Comparison of ENCODE assay signal across 8 mouse cellular contexts in the genomic region with DNA sequence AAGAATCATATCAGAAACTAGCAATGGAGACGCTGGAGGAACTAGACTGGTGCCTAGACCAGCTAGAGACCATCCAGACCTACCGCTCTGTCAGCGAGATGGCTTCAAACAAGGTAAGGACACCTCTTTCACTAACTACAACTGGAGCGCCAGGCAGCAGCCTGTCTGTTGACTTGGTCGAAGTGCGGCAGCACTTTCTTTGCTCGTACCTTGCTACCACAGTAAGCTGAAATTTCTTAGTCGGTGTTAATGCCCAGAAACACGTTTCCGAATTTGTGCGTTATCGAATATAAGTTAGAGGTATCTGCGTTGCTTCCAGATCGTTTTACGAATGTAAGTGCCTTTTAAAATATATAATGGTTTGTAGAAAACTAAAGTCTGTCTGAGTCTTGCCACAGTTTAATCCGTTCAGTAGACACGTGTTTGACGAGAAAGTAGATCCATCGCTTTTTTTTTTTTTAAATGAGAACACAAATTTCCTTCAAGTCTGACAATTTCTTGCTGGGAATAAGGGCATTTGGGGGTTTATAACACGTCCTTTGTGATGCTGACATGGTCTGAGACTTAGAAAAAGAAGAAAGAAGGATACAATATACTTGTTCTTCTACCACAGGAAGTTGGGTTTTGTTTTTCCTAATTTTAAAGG.
A peak's percentile ranks its signal among the peaks of the same experiment; 100 is the strongest.
DNase-seq lines count a peak whose midpoint lies in the region; ATAC-seq lines count a peak whose summit lies in the region.

No protein-coding gene starts in this region.

- H3K36me3 ChIP-seq in lung, embryonic 16.5 days (ENCODE audit: control insufficient read depth, insufficient read depth, low read length) = no peaks in the 10 kb centered on the region
- H3K36me3 ChIP-seq in intestine, embryonic 14.5 days (ENCODE audit: control insufficient read depth, insufficient read depth, low read length) = no peaks in the 10 kb centered on the region
- no peaks in the 10 kb centered on the region for H3K36me3 ChIP-seq in midbrain, embryonic 10.5 days

- peaks cover 43% of the 10 kb centered on the region for H3K4me1 ChIP-seq in lung, embryonic 16.5 days (replicated peaks; ENCODE audit: control insufficient read depth, insufficient read depth, low read length)
- peaks cover 37% of the 10 kb centered on the region for H3K4me1 ChIP-seq in intestine, embryonic 14.5 days (replicated peaks; ENCODE audit: control insufficient read depth, insufficient read depth, low read length)
- H3K4me1 ChIP-seq in midbrain, embryonic 10.5 days = peaks cover 53% of the 10 kb centered on the region

- H3K27ac ChIP-seq in lung, embryonic 16.5 days (ENCODE audit: low read length) = peak overlapping the region; percentile 98
- H3K27ac ChIP-seq in intestine, embryonic 14.5 days (ENCODE audit: low read depth) = peak overlapping the region; percentile 86
- peak overlapping the region; percentile 81 for H3K27ac ChIP-seq in midbrain, embryonic 10.5 days (replicated peaks)

- peak overlapping the region; percentile 85 for H3K9ac ChIP-seq in lung, embryonic 16.5 days (ENCODE audit: low read length)
- peak overlapping the region; percentile 68 for H3K9ac ChIP-seq in intestine, embryonic 14.5 days (ENCODE audit: low read length)

- peak overlapping the region; percentile 87 for H3K4me2 ChIP-seq in lung, embryonic 16.5 days (ENCODE audit: low read depth, low read length)
- peak overlapping the region; percentile 75 for H3K4me2 ChIP-seq in intestine, embryonic 14.5 days (ENCODE audit: low read length)

- ATAC-seq in lung, embryonic 16.5 days (ENCODE audit: low read depth) = peak; percentile 18
- peak; percentile 12; the same call in 1 of the 2 replicates for ATAC-seq in intestine, embryonic 14.5 days (replicated peaks; ENCODE audit: low FRiP score, low TSS enrichment, low read depth)

- peak overlapping the region; percentile 71 for H3K4me3 ChIP-seq in lung, embryonic 16.5 days (ENCODE audit: low read length)
- H3K4me3 ChIP-seq in intestine, embryonic 14.5 days (ENCODE audit: low read depth, low read length) = peak overlapping the region; percentile 59
- H3K4me3 ChIP-seq in midbrain, embryonic 10.5 days = peak overlapping the region; percentile 66

- no peaks in the 10 kb centered on the region for H3K27me3 ChIP-seq in lung, embryonic 16.5 days (ENCODE audit: control insufficient read depth, insufficient read depth, low read depth, low read length)
- no peaks in the 10 kb centered on the region for H3K27me3 ChIP-seq in intestine, embryonic 14.5 days (replicated peaks; ENCODE audit: control insufficient read depth, insufficient read depth, low read length)
- peaks cover 39% of the 10 kb centered on the region for H3K27me3 ChIP-seq in midbrain, embryonic 10.5 days (ENCODE audit: low read depth, poor library complexity, severe bottlenecking)

- H3K9me3 ChIP-seq in lung, embryonic 16.5 days (ENCODE audit: control insufficient read depth, low read length) = no peaks in the 10 kb centered on the region
- H3K9me3 ChIP-seq in intestine, embryonic 14.5 days (ENCODE audit: control insufficient read depth, low read length) = no peaks in the 10 kb centered on the region
- no peaks in the 10 kb centered on the region for H3K9me3 ChIP-seq in midbrain, embryonic 10.5 days (replicated peaks)

- 3% methylated on average over 20 of the region's 20 CpGs for WGBS in lung, embryonic 16.5 days
- WGBS in intestine, embryonic 14.5 days = 2% methylated on average over 20 of the region's 20 CpGs
- WGBS in midbrain, embryonic 10.5 days = 6% methylated on average over 20 of the region's 20 CpGs

- no peak for DNase-seq in lung, postnatal 14 days
- peak; percentile 54 for DNase-seq in embryo, embryonic 11 days
- DNase-seq in intestine, embryonic 14.5 days (ENCODE audit: low spot score) = no peak
- no peak for DNase-seq in midbrain, embryonic 10.5 days (ENCODE audit: low spot score)
- peak; percentile 56 to 58 for DNase-seq in thymus, postnatal 36 days
- DNase-seq in urinary bladder, postnatal 10 days (ENCODE audit: low spot score) = no peak
- DNase-seq in cerebellum, adult 18-20 months = no peak

Comparison
In these comparisons a context has a peak if more than half of its experiments do, and no peak if none do; other contexts are left out.
1. DNase-seq: peak in embryo, embryonic 11 days (single experiment) and thymus, postnatal 36 days (2 of 2); none in lung, postnatal 14 days (single experiment), intestine, embryonic 14.5 days (single experiment), midbrain, embryonic 10.5 days (single experiment), urinary bladder, postnatal 10 days (single experiment) and cerebellum, adult 18-20 months (0 of 2).
2. Peak in every context shown above with its lines, with median percentiles within 50 percentile points of each other: H3K27ac ChIP-seq and H3K4me3 ChIP-seq.